Mouse (Mus musculus) lung, postnatal 14 days (tissue): ENCODE measurements at regions not wholly inside any gene's neighbourhood (a gene's known extent, or its start where the extent isn't known, plus 50 kb on each side); places are given as distances from the start of the nearest gene placed in this dataset.

ENCODE experiments used
- DNase-seq: peaks from one replicate; pipeline ENCODE4 v3.0.0; 2021

DNA sequence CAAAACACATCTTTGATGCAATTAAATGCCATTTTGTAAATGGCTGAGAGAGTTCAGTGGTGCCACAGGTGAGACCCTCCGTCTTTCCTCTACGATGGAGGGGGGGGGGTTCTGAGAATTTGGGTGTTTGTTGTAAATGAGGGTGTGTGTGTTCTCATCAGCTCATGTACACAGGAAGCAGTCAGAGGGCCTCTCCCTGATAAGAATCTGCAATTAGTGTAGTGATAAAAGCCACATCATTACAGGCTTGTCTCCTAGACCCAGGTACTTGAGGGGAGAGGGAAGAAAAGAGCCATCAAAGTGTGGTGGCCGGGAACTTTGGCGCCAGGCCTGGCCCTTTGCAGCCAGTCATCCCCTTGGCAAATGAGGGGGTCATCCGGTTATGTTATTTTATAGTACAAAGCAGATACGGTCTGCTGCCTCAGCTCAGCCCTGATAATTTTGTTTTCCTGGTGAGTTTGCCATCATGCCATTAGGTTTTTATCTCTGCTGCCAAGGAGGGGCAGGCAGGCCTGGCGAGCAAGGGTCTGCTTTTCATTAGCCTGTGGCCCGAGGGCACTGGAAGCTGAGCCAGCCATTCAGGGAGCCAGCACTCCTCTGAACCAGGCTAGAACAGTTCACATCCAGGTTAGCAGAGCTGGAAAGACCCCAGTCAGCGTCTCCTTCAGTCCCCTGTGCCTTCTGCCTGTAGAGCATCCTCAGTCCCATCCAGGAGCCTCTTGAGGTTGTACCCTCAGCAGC, 59.7 kb downstream of the H2al1j start:
- no peak for DNase-seq

GRCm38 (mm10) chrX:11388860-11389259, 61.2 kb downstream of the H2al1j start:
- peak; percentile 39 for DNase-seq

DNA sequence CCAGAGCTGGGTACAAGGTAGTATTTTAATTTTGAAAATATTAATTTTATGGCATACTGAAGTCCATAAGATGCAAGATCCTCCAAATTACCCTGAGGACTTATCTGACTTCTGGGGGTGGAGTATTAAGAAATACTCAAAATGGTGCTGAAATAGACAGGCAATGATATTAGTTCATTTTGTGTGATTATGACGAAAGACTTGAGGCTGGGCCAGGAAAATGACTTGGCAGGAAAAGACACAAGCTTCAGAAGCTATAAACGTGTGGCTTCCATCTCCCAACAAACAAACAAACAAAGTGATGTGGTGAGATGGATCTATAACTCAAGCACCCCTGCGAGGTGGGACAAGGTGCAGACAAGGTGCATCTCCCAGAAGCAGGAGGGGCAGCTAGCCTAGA, 72.8 kb downstream of the H2al1j start:
- peak; percentile 28 for DNase-seq

DNA sequence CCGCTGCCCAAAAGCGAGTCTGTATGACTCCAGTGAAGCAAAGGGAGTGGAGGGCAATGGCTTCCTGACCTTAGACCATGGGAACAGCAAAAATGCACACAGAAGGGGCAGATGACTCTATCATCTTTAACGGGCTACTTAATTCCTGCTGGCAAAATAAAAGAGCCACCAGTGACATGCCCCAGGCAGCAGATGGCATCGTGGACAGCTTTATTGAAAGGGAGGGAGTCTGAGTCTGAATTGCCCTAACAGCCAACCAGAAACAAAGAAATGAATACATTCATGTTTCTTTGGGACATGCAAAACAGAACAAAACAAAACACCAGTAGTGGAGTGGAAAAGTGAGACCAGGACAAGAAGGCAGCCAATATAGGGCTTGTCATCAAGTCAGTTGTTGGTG, 76.7 kb downstream of the H2al1j start:
- DNase-seq: no peak

- no peak for DNase-seq
Measured at GRCm38 (mm10) chrX:11412316-11412826, 84.7 kb downstream of the H2al1j start.

- no peak for DNase-seq
Measured at GRCm38 (mm10) chrX:11415662-11416061, 88.0 kb downstream of the H2al1j start.

DNA sequence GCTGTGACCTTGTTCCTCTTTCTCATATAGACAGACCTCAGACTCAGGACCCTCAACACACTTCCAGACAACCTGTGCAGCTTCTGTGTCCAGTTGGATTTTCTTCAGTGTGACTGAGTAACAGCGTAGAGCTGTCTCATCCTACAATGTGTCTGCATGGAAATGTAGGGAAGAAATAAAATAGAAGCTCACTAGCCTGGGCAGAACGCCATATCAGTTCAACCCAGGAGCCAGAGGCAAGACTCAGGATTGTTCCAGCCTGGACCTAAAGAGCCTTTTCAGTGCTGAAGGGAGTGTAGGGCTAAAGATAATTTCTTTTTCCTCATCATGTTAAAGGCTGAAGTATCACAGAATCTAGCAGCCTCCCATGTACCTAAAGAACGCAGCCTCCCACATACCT, 88.9 kb downstream of the H2al1j start:
- no peak for DNase-seq

DNA sequence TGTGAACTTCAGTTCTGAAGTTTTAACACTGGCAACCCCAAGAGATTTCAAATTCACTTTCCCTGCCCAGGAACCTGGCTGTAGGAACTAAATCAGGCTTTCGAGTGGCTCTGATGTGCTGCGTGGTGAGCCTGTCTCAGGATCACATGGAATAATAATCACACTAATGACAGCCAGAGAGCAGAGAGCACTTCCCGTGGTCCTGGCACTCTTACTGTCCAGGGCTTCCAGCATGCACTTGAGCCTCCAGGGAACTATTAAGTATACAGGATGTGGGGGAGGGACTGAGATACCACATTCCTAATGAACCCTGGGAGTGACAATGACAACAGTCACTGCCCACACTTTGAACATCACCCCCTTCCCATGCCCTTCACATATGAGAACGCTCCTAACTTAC, 90.2 kb downstream of the H2al1j start:
- no peak for DNase-seq

GRCm38 (mm10) chrX:11418261-11418660, 90.6 kb downstream of the H2al1j start:
- no peak for DNase-seq

DNA sequence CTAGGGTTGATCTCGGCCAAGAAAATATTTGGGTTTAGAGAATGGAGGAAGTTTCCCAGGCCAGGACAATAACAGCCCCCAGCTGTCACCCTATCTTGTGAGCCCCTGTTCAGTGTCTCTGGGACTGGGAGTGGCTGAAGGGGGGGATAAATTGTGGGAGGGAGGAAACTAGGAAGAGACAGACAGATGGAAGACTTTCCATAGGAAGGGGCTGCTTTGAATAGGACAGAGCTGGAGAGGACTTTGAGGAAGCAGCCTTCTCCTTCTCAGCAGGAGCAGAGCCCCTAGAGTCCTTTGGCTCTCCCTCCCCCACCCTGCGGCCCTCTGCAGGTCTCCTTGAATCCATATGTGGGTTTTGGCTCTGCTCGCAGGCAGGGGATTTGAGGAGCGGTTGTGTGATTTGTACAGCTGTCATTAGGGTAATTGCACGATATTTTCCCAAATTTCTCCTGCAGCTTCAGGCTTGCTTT, 91.6 kb downstream of the H2al1j start:
- DNase-seq: no peak

DNA sequence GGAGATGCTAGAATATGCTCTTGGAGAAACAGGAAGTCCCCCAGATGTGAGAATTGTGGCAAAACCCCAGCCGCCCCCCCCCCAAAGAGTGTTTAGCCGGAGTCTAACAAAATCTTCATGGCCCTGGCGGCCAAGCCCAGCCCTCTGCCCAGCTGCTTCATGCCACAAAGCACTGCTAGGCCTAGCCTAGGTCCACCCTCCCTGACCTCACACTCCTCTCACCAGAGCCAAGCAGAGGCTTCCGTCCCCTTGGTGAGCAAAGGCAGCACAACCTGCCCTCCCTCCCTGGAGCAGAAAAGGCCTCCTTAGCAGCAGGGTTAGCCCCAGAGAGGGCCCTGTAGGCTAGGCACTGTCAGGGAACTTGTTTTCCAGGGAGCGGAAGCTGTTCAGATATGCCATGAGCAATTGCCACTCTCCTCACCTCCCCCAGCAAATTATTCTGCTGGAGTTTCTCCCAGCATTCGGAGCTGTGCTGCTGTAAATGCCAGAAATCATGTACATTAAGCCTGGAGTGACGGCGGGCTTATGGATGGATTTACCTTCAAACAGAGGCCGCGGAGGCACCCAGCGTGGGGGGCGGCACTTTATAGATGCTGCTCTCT, 104.9 kb downstream of the H2al1j start:
- no peak for DNase-seq

DNA sequence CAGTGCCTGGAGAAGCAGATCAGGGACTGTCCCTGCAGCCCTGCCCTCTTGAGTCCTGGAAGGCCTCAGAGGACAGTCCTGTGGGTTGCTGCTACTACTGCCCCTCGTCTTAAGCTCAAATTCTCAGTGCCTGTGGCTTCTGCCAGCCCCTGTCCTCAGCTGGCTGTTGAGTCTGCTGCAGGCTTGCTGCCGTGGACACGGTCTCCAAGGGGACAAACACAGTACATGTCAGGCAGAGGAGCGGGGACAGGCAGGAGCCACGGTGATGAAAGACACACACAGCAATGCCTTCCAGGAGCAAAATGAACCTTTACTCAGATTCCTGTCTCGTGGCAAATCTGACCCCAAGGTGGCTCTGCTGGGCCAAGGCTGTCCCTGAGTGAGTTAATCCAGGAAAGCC, 107.7 kb downstream of the H2al1j start:
- no peak for DNase-seq

- peak; percentile 34 for DNase-seq
Measured at GRCm38 (mm10) chrX:11437151-11437944, 109.7 kb downstream of the H2al1j start.

DNA sequence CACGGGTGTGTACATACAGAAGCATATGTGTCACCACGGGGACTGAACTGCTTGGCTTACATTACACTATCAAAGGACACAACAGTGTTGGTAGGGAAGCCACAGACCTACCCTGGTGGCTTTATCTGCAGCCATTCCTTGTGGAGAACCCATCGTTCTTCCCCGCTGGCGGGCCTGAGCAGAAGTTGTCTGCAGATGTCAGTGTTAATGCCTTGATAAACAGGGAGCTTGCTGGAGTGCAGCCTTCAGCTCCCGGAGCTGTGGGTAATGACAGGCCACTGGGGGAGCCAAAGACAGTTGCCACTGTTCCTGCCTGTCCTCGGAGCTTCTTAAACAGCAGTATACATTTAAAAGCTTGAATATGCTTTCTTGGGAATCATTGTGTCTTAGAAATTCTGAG, 115.9 kb downstream of the H2al1j start:
- DNase-seq: no peak

DNA sequence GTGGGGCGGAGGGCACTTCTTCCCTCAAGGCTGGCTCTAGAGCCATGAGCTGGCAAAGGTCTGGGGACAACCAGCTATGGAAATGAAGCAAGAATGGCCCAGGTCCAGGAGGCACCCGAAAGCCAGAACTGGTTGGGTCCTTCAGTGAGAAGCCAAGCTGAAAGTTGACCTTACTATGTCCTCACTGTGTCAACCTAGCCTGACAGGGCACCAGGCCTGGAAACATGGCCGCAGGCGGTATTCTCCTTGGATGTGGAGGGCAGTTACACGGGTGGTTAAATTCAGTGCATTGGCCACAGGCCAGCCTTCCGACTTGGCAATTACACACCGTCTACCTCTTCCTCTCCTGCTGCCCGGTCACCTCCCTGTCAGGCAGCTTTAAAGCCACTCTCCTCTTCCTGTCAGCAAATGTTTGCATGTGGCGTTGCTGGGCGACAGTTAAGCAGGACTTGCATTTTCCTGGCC, 116.7 kb downstream of the H2al1j start:
- DNase-seq: no peak

- DNase-seq: peak; percentile 51
Measured at GRCm38 (mm10) chrX:11448711-11449110, 121.1 kb downstream of the H2al1j start.

DNA sequence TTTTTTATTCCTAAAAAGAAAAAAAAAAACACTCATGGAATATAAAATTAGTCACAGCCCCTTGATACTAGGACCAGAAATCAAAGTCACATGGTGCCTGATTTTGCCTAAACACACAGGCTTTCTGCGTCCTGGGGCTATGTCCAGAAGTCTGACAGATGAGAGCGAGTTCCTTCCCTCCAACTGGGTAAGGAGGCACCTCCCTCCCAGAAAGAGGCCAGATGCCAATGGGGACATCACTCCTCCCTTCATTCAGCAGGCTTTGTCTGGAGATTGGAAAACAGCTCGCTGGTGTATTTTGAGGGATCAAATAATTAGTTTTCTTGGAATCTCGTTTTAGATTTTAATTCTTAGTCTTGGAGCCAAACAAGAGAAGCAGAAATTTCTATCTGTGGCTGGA, 130.9 kb downstream of the H2al1j start:
- no peak for DNase-seq

- no peak for DNase-seq
Measured at GRCm38 (mm10) chrX:11463955-11464511, 136.4 kb downstream of the H2al1j start.

DNA sequence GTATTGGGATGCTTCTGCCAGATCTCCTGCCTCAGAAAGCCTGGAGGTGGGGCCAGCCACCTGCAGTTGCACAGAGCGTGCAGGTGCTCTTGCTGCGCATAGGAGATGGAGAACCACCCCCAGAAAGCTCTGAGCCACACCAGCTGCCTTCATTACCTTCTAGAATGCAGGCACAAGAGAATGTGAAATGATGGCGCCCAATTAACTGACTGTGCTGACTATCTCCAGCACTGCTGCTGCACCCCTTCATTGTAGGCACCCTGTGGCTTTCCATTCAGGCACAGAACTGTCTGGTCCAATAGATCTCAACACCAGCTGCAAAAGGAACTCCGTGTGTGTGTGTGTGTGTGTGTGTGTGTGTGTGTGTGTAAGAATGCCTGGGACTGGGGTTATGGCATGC, 138.6 kb downstream of the H2al1j start:
- no peak for DNase-seq

GRCm38 (mm10) chrX:11479696-11480339, 152.2 kb downstream of the H2al1j start:
- DNase-seq: no peak

DNA sequence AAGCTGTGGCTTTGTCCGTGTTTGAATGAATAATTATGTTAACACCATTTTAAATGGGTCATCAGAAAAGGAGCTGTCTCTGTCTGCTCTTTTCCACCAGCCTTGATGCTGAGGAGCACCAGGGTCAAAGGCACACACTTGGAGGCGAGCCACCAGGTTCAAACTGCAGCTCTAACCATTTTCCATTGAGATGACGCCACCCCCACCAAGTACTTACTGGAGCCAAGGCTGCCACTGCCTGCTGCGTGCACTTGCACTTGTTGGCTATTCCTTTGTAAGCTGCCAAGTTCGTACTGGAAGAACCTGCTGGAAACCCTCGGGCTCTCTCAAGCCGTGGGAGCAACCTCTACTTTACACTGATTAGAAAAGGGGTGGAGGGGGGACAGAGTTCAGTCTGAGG, 154.5 kb downstream of the H2al1j start:
- DNase-seq: no peak

- DNase-seq: no peak
Measured at GRCm38 (mm10) chrX:11486588-11486987, 159.0 kb downstream of the H2al1j start.

- no peak for DNase-seq
Measured at GRCm38 (mm10) chrX:11487876-11488275, 160.3 kb downstream of the H2al1j start.
